Mouse (Mus musculus): ENCODE data around the gene Pknox1.

Gene Pknox1

DNA sequence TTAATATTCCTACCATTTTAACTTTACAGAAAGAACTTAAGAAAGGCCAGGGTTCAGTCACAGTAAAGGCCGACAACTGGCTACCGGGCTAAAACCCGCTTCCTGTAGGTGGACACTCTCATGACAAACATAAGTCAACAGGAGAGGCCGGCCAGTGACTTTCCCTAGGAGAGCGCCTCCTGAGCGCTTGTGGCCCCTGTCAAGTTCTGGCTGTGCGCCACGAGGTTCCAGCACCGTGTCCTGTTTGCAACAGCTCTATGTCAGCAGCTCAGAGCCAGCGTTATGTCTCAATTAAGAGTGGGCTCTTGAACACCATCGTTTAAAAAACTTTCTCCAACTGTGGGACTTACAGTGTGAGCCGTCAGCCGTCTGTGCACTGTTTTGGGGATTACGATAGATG is 87.6 kb downstream of the Pknox1 start:
- no peak for DNase-seq (ENCODE audit: low read depth)

DNA sequence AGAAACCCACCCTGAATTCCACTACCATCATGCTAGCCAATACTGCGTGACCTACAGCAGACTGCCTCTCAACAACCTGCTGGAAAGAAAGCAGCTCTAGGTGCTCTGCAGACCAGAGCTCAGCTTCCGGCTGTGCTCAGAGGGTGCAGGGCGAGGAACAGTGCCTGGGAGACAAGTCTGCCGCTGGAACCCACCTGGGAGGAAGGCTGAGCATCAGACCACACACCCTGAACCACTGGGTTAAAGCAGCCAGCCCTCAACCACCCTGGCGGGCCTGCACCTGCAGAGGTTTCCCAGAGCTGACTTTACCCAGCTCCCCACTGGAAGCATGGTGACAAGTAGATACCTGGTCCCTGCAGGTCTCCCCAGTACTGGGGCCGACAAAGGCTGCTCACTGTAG is 88.7 kb downstream of the Pknox1 start:
- DNase-seq (ENCODE audit: low read depth), result no peak

DNA sequence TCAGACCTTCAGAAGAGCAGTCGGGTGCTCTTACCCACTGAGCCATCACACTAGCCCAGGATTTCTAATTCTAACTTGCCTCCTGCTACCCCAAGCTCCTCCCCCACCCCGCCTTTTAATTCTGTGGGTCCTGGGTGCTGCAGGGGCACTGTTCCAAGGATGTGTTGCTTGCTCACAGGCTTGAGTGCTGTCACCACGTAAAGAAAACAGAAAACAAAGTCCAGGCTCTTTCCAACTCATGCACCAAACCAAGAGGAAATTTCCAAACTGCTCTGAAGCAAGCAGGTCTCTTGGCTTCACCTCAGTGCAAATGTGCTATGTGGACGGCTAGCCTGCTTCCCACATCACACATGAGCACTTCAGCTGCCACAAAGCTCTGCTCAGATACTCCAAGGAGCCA is 90.8 kb downstream of the Pknox1 start:
- DNase-seq (ENCODE audit: low read depth), result no peak

DNA sequence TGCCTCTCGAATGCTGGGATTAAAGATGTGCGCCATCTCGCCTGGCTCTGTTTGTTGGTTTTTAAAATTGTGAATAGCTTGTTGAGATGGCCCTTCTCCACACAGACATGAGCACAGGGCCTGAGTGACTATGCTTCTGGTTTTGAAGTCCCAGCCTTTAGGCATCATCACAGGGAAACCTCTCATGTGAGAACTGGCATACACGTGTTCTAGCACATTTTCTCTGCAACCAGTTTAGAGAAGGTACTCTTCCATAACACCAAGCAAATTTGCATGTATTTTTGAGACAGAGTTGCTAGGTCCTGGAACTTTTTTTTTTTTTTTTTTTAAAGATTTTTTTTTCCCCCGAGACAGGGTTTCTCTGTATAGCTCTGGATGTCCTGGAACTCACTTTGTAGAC is 92.1 kb downstream of the Pknox1 start:
- peak; percentile 38 for DNase-seq (ENCODE audit: low read depth)
